Mouse (Mus musculus) CH12.LX (cell line): ENCODE data around the gene Ap2b1. TPM values are rescaled to one million over a fixed set of nuclear protein-coding genes. Genes with fewer than 3 reads are reported as not detected.

Source experiments
- DNase-seq: peaks from one replicate; pipeline ENCODE4 v3.0.0-alpha.2; 2013; ENCODE audit errors: extremely low read depth
- H3K27ac ChIP-seq: 2 replicates; pipeline ENCODE4 v1.5.1; 2012; ENCODE audit warnings: low read depth, mild to moderate bottlenecking, control low read depth, moderate library complexity; ENCODE audit not compliant: insufficient read depth
- H3K27me3 ChIP-seq: replicated peaks from 2 replicates; pipeline ENCODE3; 2012; ENCODE audit warnings: inconsistent platforms
- H3K36me3 ChIP-seq, 2 experiments: replicated peaks in 1 of 2; 2 replicates each; pipeline versions ENCODE3 to v1.6.1; 2012; ENCODE audit warnings: inconsistent platforms in 1 of 2, low read length in 1 of 2, mild to moderate bottlenecking in 1 of 2, mixed read lengths in 1 of 2, moderate library complexity in 1 of 2; ENCODE audit not compliant: control insufficient read depth in 1 of 2, insufficient read depth in 1 of 2
- H3K4me1 ChIP-seq, 2 experiments: 2 replicates each; pipeline ENCODE4 v1.6.1; 2012; ENCODE audit warnings: inconsistent platforms in 1 of 2, moderate library complexity in 1 of 2; ENCODE audit not compliant: insufficient read depth in 2 of 2, control insufficient read depth in 1 of 2
- H3K4me2 ChIP-seq: 2 replicates; pipeline ENCODE4 v1.6.1; 2012; ENCODE audit warnings: low read depth, mild to moderate bottlenecking, control low read depth; ENCODE audit not compliant: poor library complexity, insufficient read depth, severe bottlenecking
- H3K4me3 ChIP-seq, 3 experiments: fragments of 150-350 bp in 1 of 3; sonication (generic) in 1 of 3; replicated peaks in 1 of 3; 2 replicates each; pipeline versions ENCODE3 to v1.5.1; 2011 to 2012; ENCODE audit warnings: low read depth in 2 of 3, low read length in 2 of 3, mild to moderate bottlenecking in 2 of 3, moderate library complexity in 2 of 3, control low read depth in 1 of 3, improper control_type of control experiment in 1 of 3, inconsistent platforms in 1 of 3, mixed read lengths in 1 of 3; ENCODE audit not compliant: poor library complexity in 1 of 3
- H3K79me2 ChIP-seq: replicated peaks from 2 replicates; pipeline ENCODE4 v1.6.1; 2012; ENCODE audit warnings: mild to moderate bottlenecking, moderate library complexity; ENCODE audit not compliant: control insufficient read depth, poor library complexity, insufficient read depth, severe bottlenecking; ENCODE audit errors: extremely low read depth
- H3K9ac ChIP-seq: 2 replicates; pipeline ENCODE4 v1.6.1; 2012; ENCODE audit warnings: low read depth, mild to moderate bottlenecking, control low read depth, moderate library complexity; ENCODE audit not compliant: insufficient read depth
- H3K9me3 ChIP-seq: replicated peaks from 2 replicates; pipeline ENCODE3; 2012; ENCODE audit warnings: low read length, inconsistent platforms, mixed read lengths
- BHLHE40 ChIP-seq: IDR thresholded peaks from 2 replicates; pipeline ENCODE4 v1.6.1; 2011; ENCODE audit warnings: mild to moderate bottlenecking, low read depth, low read length, improper control_type of control experiment
- CHD2 ChIP-seq: IDR thresholded peaks from 2 replicates; pipeline ENCODE4 v1.6.1; 2011; ENCODE audit warnings: low read length, improper control_type of control experiment
- ELF1 ChIP-seq: IDR thresholded peaks from 2 replicates; pipeline ENCODE4 v1.6.1; 2014; ENCODE audit warnings: low read depth, mild to moderate bottlenecking, inconsistent platforms, low read length, improper control_type of control experiment
- EP300 ChIP-seq: IDR thresholded peaks from 2 replicates; pipeline ENCODE4 v1.6.1; 2011; ENCODE audit warnings: low read length, improper control_type of control experiment
- IRF4 ChIP-seq: IDR thresholded peaks from 2 replicates; pipeline ENCODE4 v1.6.1; 2014; ENCODE audit warnings: low read depth, mild to moderate bottlenecking, inconsistent platforms, low read length, improper control_type of control experiment
- KAT2A ChIP-seq: IDR thresholded peaks from 2 replicates; pipeline ENCODE4 v1.6.1; 2012; ENCODE audit warnings: low read length, improper control_type of control experiment, inconsistent platforms; ENCODE audit not compliant: insufficient replicate concordance
- MAFK ChIP-seq: IDR thresholded peaks from 2 replicates; pipeline ENCODE4 v1.6.1; 2011; ENCODE audit warnings: low read length, improper control_type of control experiment; ENCODE audit not compliant: insufficient replicate concordance
- MEF2A ChIP-seq: IDR thresholded peaks from 2 replicates; pipeline ENCODE4 v1.6.1; 2014; ENCODE audit warnings: low read depth, mild to moderate bottlenecking, inconsistent platforms, low read length, improper control_type of control experiment, borderline replicate concordance
- MXI1 ChIP-seq: IDR thresholded peaks from 2 replicates; pipeline ENCODE4 v1.6.1; 2011; ENCODE audit warnings: mild to moderate bottlenecking, low read depth, low read length, improper control_type of control experiment
- RCOR1 ChIP-seq: conservative IDR thresholded peaks from 2 replicates; pipeline ENCODE4 v1.6.1; 2012; ENCODE audit warnings: low read depth, mild to moderate bottlenecking, inconsistent platforms, low read length, improper control_type of control experiment
- SIN3A ChIP-seq: IDR thresholded peaks from 2 replicates; pipeline ENCODE4 v1.6.1; 2012; ENCODE audit warnings: low read length, improper control_type of control experiment, inconsistent platforms
- TBP ChIP-seq: conservative IDR thresholded peaks from 2 replicates; pipeline ENCODE4 v1.6.1; 2011; ENCODE audit warnings: low read depth, low read length, improper control_type of control experiment
- TCF12 ChIP-seq: IDR thresholded peaks from 2 replicates; pipeline ENCODE4 v1.6.1; 2014; ENCODE audit warnings: low read depth, mild to moderate bottlenecking, inconsistent platforms, low read length, improper control_type of control experiment
- UBTF ChIP-seq: IDR thresholded peaks from 2 replicates; pipeline ENCODE4 v1.6.1; 2012; ENCODE audit warnings: low read depth, mild to moderate bottlenecking, inconsistent platforms, low read length, improper control_type of control experiment, moderate library complexity
- USF1 ChIP-seq: IDR thresholded peaks from 2 replicates; pipeline ENCODE4 v1.6.1; 2014; ENCODE audit warnings: low read depth, mild to moderate bottlenecking, inconsistent platforms, low read length, improper control_type of control experiment
- dilution Hi-C: fragments of 300-500 bp; cut with MboI; formaldehyde crosslinking; loops from 2 replicates; pipeline ENCODE4 v1.14.3; 2020; ENCODE audit warnings: low sequenced_read_pairs; ENCODE audit not compliant: extremely low pct_unique_long_range_greater_than_20kb, extremely low pct_ligation_motif_present
- in situ Hi-C: fragments of 300-500 bp; cut with MboI; formaldehyde crosslinking; loops from 3 replicates; pipeline ENCODE4 v1.14.3; 2019; ENCODE audit warnings: low sequenced_read_pairs, low pct_ligation_motif_present, low pct_unique_long_range_greater_than_20kb, mixed read lengths
- polyA plus RNA-seq: library from polyadenylated mRNA; unstranded; fragments of >175 nt; gene quantifications from 2 replicates; pipeline ENCODE4 v1.2.1, GENCODE M21; 2012; ENCODE audit warnings: low read depth; ENCODE audit not compliant: insufficient read length
- total RNA-seq, 2 experiments: library from RNA; depleted of rRNA; stranded (reverse); fragments of 300-350 nt in 1 of 2; fragments of >200 nt in 1 of 2; gene quantifications; 2 replicates each; pipeline ENCODE4 v1.2.3; 2012 to 2014

The Ap2b1 gene
- total and polyA plus RNA-seq, 3 experiments: 58.3 to 78.8 (median 59.1) TPM

- Histone ChIP-seq H3K9ac (peak overlapping the region; percentile 17; the same call in 1 of the 2 replicates), H3K9me3 (no peaks in the 10 kb centered on the region), H3K4me3 (peak overlapping the region in 1 of 3 experiments; percentile 51), H3K27me3 (peaks cover 35% of the 10 kb centered on the region), H3K4me2 (peak overlapping the region; percentile 22), H3K79me2 (no peaks in the 10 kb centered on the region), H3K36me3 (peaks cover 0 to 10% of the 10 kb centered on the region in 2 experiments), H3K27ac (no peak overlapping the region), H3K4me1 (peaks cover 17 to 35% of the 10 kb centered on the region in 2 experiments)
- TF ChIP-seq TBP: no peak
- no peak for TF ChIP-seq BHLHE40
- no peak for TF ChIP-seq RCOR1
- dilution Hi-C loops (no loop called here), in situ Hi-C loops (loop anchor here (25.0 kb wide), 1 partner anchor 498 kb away; the partner anchor contains the start of genes Nle1 and Unc45b)
- no peak for DNase-seq
Observed at GRCm38 (mm10) chr11:83409792-83410291, 111.0 kb downstream of the Ap2b1 start.

GRCm38 (mm10) chr11:83410510-83410909 is 111.7 kb downstream of the Ap2b1 start:
- H3K9ac ChIP-seq: no peak overlapping the region
- H3K4me1 ChIP-seq: peaks cover 17 to 33% of the 10 kb centered on the region in 2 experiments
- H3K4me3 ChIP-seq: no peak overlapping the region
- no peak overlapping the region for H3K4me2 ChIP-seq
- no peak for DNase-seq
- H3K36me3 ChIP-seq: peaks cover 0 to 5% of the 10 kb centered on the region in 2 experiments
- peaks cover 35% of the 10 kb centered on the region for H3K27me3 ChIP-seq
- no peak for TF ChIP-seq EP300
- peak; percentile 0; the same call in 1 of the 2 replicates for TF ChIP-seq TCF12
- TF ChIP-seq KAT2A: no peak
- no peak for TF ChIP-seq MAFK
- TF ChIP-seq USF1: no peak
- no peak for TF ChIP-seq MEF2A
- TF ChIP-seq BHLHE40: 0 out of 2 replicates have a peak, but pooled peaks have one; percentile 8
- TF ChIP-seq, all 38 proteins: peak for 2
- Histone ChIP-seq H3K27ac (no peak overlapping the region), H3K79me2 (no peaks in the 10 kb centered on the region), H3K9me3 (no peaks in the 10 kb centered on the region)
- dilution Hi-C loops: no loop called here
- in situ Hi-C loops: loop anchor here (25.0 kb wide), 1 partner anchor 498 kb away; the partner anchor contains the start of genes Nle1 and Unc45b

DNA sequence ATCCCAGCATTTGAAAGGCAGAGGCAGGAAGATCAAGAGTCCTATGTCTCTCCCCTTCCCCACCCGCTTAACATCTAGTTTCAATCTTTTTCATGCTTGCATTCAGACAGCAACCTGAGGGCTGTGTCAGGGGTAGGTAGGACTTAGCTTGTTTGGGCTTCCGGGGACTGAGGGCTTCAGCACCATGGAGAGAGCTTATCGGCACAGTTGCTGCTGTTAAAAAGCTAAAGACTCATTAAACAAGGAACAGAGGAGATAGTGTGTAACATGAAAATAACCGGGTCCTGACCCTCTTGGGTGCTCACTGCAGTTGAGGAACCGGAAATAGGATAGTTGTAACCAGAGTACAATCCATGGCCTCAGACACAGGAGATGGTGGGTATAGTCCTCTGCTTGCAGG is 118.3 kb downstream of the Ap2b1 start:
- Histone ChIP-seq H3K4me1 (peaks cover 4 to 6% of the 10 kb centered on the region in 2 experiments), H3K79me2 (no peaks in the 10 kb centered on the region), H3K27me3 (peaks cover 83% of the 10 kb centered on the region), H3K9ac (no peak overlapping the region), H3K9me3 (peaks cover 3% of the 10 kb centered on the region), H3K4me2 (no peak overlapping the region), H3K27ac (no peak overlapping the region), H3K4me3 (no peak overlapping the region), H3K36me3 (no peaks in the 10 kb centered on the region)
- TF ChIP-seq TCF12 (no peak), IRF4 (no peak), CHD2 (no peak), MXI1 (peak; percentile 70), UBTF (no peak), ELF1 (peak; percentile 60; the same call in 1 of the 2 replicates), MEF2A (no peak), SIN3A (peak; percentile 85)
- dilution Hi-C loops (no loop called here), in situ Hi-C loops (loop anchor here (25.0 kb wide), 1 partner anchor 505 kb away; the partner anchor contains the start of genes Nle1 and Unc45b)
- peak; percentile 62 for DNase-seq
